Mouse (Mus musculus) bone marrow, adult 2 months (tissue): ENCODE measurements around the gene Brip1.

Experiments
- CTCF ChIP-seq: fragments of 200-500 bp; IDR thresholded peaks from 2 replicates; pipeline ENCODE4 v1.5.1; 2011; ENCODE audit warnings: low read length, control low read depth; ENCODE audit not compliant: control insufficient read depth, insufficient read depth
- POLR2A ChIP-seq: fragments of 200-500 bp; IDR thresholded peaks from 2 replicates; pipeline ENCODE4 v1.6.1; 2011; ENCODE audit warnings: low read depth, mild to moderate bottlenecking, control low read depth, low read length, borderline replicate concordance; ENCODE audit not compliant: control insufficient read depth

DNA sequence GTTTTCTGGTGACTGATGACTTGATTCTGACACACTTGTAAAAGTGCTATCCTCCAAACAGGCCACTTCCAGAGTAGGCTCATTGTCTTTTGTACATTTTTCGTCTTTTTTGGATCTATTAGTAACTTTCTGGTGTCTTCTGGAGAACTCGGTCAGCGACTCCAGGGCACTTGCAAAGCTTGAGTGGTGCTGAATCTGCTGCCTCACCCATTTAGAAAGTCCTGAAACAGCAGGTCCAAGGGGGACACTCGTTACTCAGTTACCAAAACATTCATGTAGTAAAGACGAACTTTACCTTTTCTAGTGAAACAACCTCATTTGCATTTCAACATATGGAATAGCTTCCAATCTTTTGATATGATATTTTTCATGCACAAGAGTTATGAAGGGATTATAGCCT is 136.1 kb downstream of the Brip1 start:
- TF ChIP-seq POLR2A (no peak), CTCF (no peak)
